Mouse (Mus musculus) megakaryocyte, embryonic 14.5 days (primary cell): ENCODE data around the gene Rnf150.

Source experiments
- FLI1 ChIP-seq: IDR thresholded peaks from 2 replicates; pipeline ENCODE4 v1.6.1; 2012; ENCODE audit warnings: low read length, inconsistent platforms, mixed read lengths
- GATA1 ChIP-seq: IDR thresholded peaks from 3 replicates; pipeline ENCODE4 v1.6.1; 2012; ENCODE audit warnings: mixed read lengths, low read length, inconsistent platforms, borderline replicate concordance

DNA sequence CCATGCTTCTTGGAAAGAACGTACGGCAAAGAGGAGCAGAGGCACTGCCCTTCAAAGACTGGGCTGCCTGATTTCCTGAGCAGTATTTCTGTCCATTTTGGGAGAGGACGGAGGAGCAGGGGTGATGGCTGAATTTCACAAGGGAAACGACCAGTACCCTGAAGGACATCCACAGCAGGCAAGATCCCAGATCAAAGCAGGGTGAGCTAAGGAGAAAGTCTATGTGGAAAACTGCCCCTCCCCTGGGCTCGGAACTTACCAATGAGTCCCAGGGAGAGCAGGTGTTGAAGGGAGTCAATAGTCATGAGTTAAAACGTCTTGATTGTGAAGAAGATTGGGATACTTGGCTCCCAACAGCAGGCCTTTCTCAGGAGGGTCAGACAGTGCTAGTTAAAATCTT is 225.0 kb downstream of the Rnf150 start:
- no peak for TF ChIP-seq GATA1
- no peak for TF ChIP-seq FLI1
